Mouse (Mus musculus) stomach, postnatal 0 days (tissue): Measurements from ENCODE around the gene Gm17783. TPM values are rescaled to one million over a fixed set of nuclear protein-coding genes. Genes with fewer than 3 reads are reported as not detected.

Source experiments
- ATAC-seq: fragments of 200-750 bp; cut with Nextera tagmentation; 2 replicates; pipeline ENCODE4 v1.8.0; 2017; ENCODE audit not compliant: low FRiP score, low TSS enrichment
- DNase-seq: peaks from one replicate; pipeline ENCODE4 v3.0.0-alpha.2; 2016; ENCODE audit warnings: low spot score
- H3K27ac ChIP-seq: fragments of 300-500 bp; sonication (generic); replicated peaks from 2 replicates; pipeline ENCODE4 v1.5.1; 2014; ENCODE audit warnings: mild to moderate bottlenecking, control low read depth
- H3K27me3 ChIP-seq: fragments of 300-500 bp; sonication (generic); 2 replicates; pipeline ENCODE4 v1.6.1; 2014; ENCODE audit warnings: low read length; ENCODE audit not compliant: control insufficient read depth, insufficient read depth
- H3K36me3 ChIP-seq: fragments of 300-500 bp; sonication (generic); 2 replicates; pipeline ENCODE4 v1.6.1; 2014; ENCODE audit warnings: low read length, mixed read lengths; ENCODE audit not compliant: control insufficient read depth, insufficient read depth
- H3K4me1 ChIP-seq: fragments of 300-500 bp; sonication (generic); replicated peaks from 2 replicates; pipeline ENCODE4 v1.6.1; 2014; ENCODE audit warnings: antibody characterized with exemption; ENCODE audit not compliant: control insufficient read depth, insufficient read depth
- H3K4me2 ChIP-seq: fragments of 300-500 bp; sonication (generic); replicated peaks from 2 replicates; pipeline ENCODE4 v1.6.1; 2014; ENCODE audit warnings: low read depth, mild to moderate bottlenecking, control low read depth, moderate library complexity
- H3K4me3 ChIP-seq: fragments of 300-500 bp; sonication (generic); 2 replicates; pipeline ENCODE4 v1.5.1; 2014; ENCODE audit warnings: low read depth, low read length, control low read depth
- H3K9ac ChIP-seq: fragments of 300-500 bp; sonication (generic); 2 replicates; pipeline ENCODE4 v1.6.1; 2014; ENCODE audit warnings: mild to moderate bottlenecking, low read length, control low read depth, mixed read lengths
- H3K9me3 ChIP-seq: fragments of 300-500 bp; sonication (generic); 2 replicates; pipeline ENCODE4 v1.6.1; 2016; ENCODE audit warnings: low read length; ENCODE audit not compliant: control insufficient read depth
- CTCF ChIP-seq: IDR thresholded peaks from 2 replicates; pipeline ENCODE4 v1.5.1; 2016; ENCODE audit warnings: antibody characterized with exemption, low read depth, mild to moderate bottlenecking, moderate library complexity
- EP300 ChIP-seq: optimal IDR thresholded peaks from 2 replicates; pipeline ENCODE3; 2016; ENCODE audit warnings: antibody characterized with exemption
- WGBS: fragments of 180-500 bp; shearing (Covaris S2); extraction: QIAGEN DNeasy Blood & Tissue Kit; methylation state at CpG from one replicate; pipeline ENCODE4 v1.1.7; 2014; 5-methylcytosine and 5-hydroxymethylcytosine counted together
- polyA plus RNA-seq: library from polyadenylated mRNA; unstranded; fragments of >200 nt; fragmentation: Nextera tagmentation; extraction: Ambion mirVana; gene quantifications from 2 replicates; pipeline ENCODE4 v1.2.1, GENCODE M21; 2015

The Gm17783 gene
- 0.11 TPM in 1 of 2 replicates, not detected in the other for polyA plus RNA-seq

- no peaks in the 10 kb centered on the region for H3K36me3 ChIP-seq
- TF ChIP-seq CTCF (no peak), EP300 (no peak)
- no peaks in the 10 kb centered on the region for H3K4me1 ChIP-seq
- no peak within 1 kb of the TSS for H3K4me2 ChIP-seq
- H3K9me3 ChIP-seq, result no peaks in the 10 kb centered on the region
- 73% methylated on average over 4 of the region's 4 CpGs for WGBS
- no peak within 1 kb of the TSS for H3K4me3 ChIP-seq
- H3K9ac ChIP-seq, result no peak within 1 kb of the TSS
- no peaks in the 10 kb centered on the region for H3K27me3 ChIP-seq
- no peak for DNase-seq
- no peak for ATAC-seq
- no peak within 1 kb of the TSS for H3K27ac ChIP-seq
Observed at GRCm38 (mm10) chr16:45531950-45532349, at the start of gene Gm17783. TSS of gene Gm17783 (minus strand) at chr16:45532050.

GRCm38 (mm10) chr16:45579883-45580282, 48.0 kb upstream of the Gm17783 start:
- no peaks in the 10 kb centered on the region for H3K9me3 ChIP-seq
- WGBS, result 58% methylated on average over 12 of the region's 12 CpGs
- DNase-seq (peak; percentile 15), ATAC-seq (no peak)
- no peak overlapping the region for H3K9ac ChIP-seq
- no peaks in the 10 kb centered on the region for H3K4me1 ChIP-seq
- no peaks in the 10 kb centered on the region for H3K27me3 ChIP-seq
- H3K4me2 ChIP-seq, result no peak overlapping the region
- no peak overlapping the region for H3K27ac ChIP-seq
- H3K36me3 ChIP-seq, result no peaks in the 10 kb centered on the region
- TF ChIP-seq CTCF (peak; percentile 55), EP300 (no peak)
- H3K4me3 ChIP-seq, result no peak overlapping the region

- TF ChIP-seq EP300, result no peak
- TF ChIP-seq CTCF, result no peak
- no peaks in the 10 kb centered on the region for H3K36me3 ChIP-seq
- H3K27ac ChIP-seq, result no peak overlapping the region
- ATAC-seq (no peak), DNase-seq (no peak)
- H3K4me1 ChIP-seq, result no peaks in the 10 kb centered on the region
- WGBS, result 88% methylated on average over 3 of the region's 3 CpGs
- H3K4me2 ChIP-seq, result no peak overlapping the region
- H3K27me3 ChIP-seq, result no peaks in the 10 kb centered on the region
- H3K9me3 ChIP-seq, result no peaks in the 10 kb centered on the region
- H3K9ac ChIP-seq, result no peak overlapping the region
- no peak overlapping the region for H3K4me3 ChIP-seq
Observed at GRCm38 (mm10) chr16:45572307-45572706, 40.5 kb upstream of the Gm17783 start.

DNA sequence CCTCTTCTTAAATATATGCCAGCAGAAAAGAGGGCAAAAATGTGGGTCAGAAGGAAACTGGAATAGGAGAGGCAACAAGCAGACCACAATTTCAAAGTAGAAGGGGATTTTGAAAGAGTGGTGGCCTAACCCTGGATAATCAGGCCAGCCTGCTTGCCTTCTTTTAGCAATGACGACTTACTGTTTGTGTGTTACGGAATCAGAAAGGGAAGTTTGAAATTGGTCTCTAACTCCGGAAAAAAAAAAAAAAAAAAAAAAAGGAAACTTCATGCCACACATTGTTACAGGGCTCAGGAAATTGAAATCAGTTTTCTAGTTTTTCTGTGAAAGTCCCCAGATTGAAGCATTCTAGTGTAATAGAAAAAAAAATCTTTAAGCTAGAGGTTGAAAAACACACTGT, 29.9 kb upstream of the Gm17783 start:
- TF ChIP-seq EP300 (no peak), CTCF (no peak)
- Histone ChIP-seq H3K9ac (no peak overlapping the region), H3K36me3 (no peaks in the 10 kb centered on the region), H3K9me3 (no peaks in the 10 kb centered on the region), H3K4me2 (no peak overlapping the region), H3K4me3 (no peak overlapping the region), H3K27me3 (no peaks in the 10 kb centered on the region), H3K27ac (no peak overlapping the region), H3K4me1 (no peaks in the 10 kb centered on the region)
- 59% methylated on average over 3 of the region's 3 CpGs for WGBS
- DNase-seq (no peak), ATAC-seq (no peak)

DNA sequence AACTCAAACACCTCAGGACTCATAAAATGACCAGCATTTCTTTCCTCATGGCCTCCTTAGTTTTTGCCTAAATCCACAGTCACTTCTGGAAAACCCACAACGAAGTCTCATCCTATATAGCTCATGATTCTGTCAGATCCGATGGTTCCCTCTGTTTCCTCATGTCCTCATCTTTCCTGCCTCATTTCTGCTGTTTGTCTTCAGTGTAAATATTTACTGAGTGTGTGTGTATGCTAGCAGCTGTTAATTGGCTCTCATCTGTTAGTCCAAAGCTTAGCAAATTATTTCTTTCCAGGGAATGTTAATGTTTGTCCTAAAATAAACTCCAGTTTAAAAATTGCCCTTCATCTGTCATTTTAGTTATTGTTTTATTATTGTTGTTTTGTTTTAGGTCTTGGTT, 19.7 kb upstream of the Gm17783 start:
- DNase-seq (no peak), ATAC-seq (no peak)
- Histone ChIP-seq H3K4me1 (no peaks in the 10 kb centered on the region), H3K27me3 (no peaks in the 10 kb centered on the region), H3K4me3 (no peak overlapping the region), H3K36me3 (no peaks in the 10 kb centered on the region), H3K9me3 (no peaks in the 10 kb centered on the region), H3K4me2 (no peak overlapping the region), H3K27ac (no peak overlapping the region), H3K9ac (no peak overlapping the region)
- no peak for TF ChIP-seq EP300
- no peak for TF ChIP-seq CTCF
- WGBS, result 33% methylated on average over 2 of the region's 2 CpGs

DNA sequence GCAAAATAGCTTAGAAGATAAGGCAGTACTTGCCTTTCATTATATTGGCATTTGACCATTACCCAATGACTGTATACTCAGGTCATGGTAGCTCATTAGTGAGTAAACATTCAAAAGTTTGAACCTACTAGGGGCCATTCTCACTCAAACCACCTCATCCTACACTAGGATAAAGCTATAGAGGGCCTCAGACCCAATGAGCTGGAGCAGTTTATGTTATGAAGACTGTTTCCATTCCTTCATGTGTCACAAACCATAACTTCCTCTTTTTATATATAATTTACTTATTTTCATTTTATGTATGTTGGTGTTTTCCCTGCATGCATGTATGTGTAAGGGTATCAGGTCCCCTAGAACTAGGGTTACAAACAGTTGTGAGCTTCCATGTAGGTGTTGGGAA, 16.1 kb upstream of the Gm17783 start:
- Histone ChIP-seq H3K27ac (no peak overlapping the region), H3K4me3 (no peak overlapping the region), H3K27me3 (no peaks in the 10 kb centered on the region), H3K9me3 (no peaks in the 10 kb centered on the region), H3K9ac (no peak overlapping the region), H3K36me3 (no peaks in the 10 kb centered on the region), H3K4me1 (no peaks in the 10 kb centered on the region), H3K4me2 (no peak overlapping the region)
- no peak for ATAC-seq
- no peak for DNase-seq
- TF ChIP-seq CTCF, result no peak
- TF ChIP-seq EP300, result no peak
